Mouse (Mus musculus) neural tube, embryonic 12.5 days (tissue): Measurements from ENCODE around the gene Eif4g2. TPM values are rescaled to one million over a fixed set of nuclear protein-coding genes. Genes with fewer than 3 reads are reported as not detected.

ENCODE experiments used
- ATAC-seq: fragments of 200-750 bp; cut with Nextera tagmentation; 2 replicates; pipeline ENCODE4 v1.8.0; 2017; ENCODE audit warnings: low read depth, mild to moderate bottlenecking, moderate TSS enrichment, moderate library complexity; ENCODE audit not compliant: low FRiP score
- H3K27ac ChIP-seq: fragments of 300-500 bp; sonication (generic); 2 replicates; pipeline ENCODE4 v1.5.1; 2016
- H3K27me3 ChIP-seq: fragments of 300-500 bp; sonication (generic); replicated peaks from 2 replicates; pipeline ENCODE4 v1.6.1; 2016; ENCODE audit warnings: mild to moderate bottlenecking
- H3K36me3 ChIP-seq: fragments of 300-500 bp; sonication (generic); 2 replicates; pipeline ENCODE4 v1.6.1; 2016; ENCODE audit warnings: mild to moderate bottlenecking
- H3K4me1 ChIP-seq: fragments of 300-500 bp; sonication (generic); 2 replicates; pipeline ENCODE4 v1.6.1; 2016
- H3K4me2 ChIP-seq: fragments of 300-500 bp; sonication (generic); replicated peaks from 2 replicates; pipeline ENCODE4 v1.6.1; 2016; ENCODE audit warnings: mild to moderate bottlenecking
- H3K4me3 ChIP-seq: fragments of 300-500 bp; sonication (generic); 2 replicates; pipeline ENCODE4 v1.5.1; 2016
- H3K9ac ChIP-seq: fragments of 300-500 bp; sonication (generic); 2 replicates; pipeline ENCODE4 v1.6.1; 2016; ENCODE audit warnings: mild to moderate bottlenecking
- H3K9me3 ChIP-seq: fragments of 300-500 bp; sonication (generic); 2 replicates; pipeline ENCODE4 v1.6.1; 2016; ENCODE audit warnings: mild to moderate bottlenecking
- WGBS: fragments of 180-500 bp; shearing (Covaris S2); methylation state at CpG from one replicate; pipeline ENCODE4 v1.1.7; 2016; 5-methylcytosine and 5-hydroxymethylcytosine counted together
- polyA plus RNA-seq: library from polyadenylated mRNA; unstranded; fragments of >200 nt; fragmentation: Nextera tagmentation; extraction: Ambion mirVana; gene quantifications from 2 replicates; pipeline ENCODE4 v1.2.1, GENCODE M21; 2016

The Eif4g2 gene
- 1,399 and 1,519 TPM in 2 replicates for polyA plus RNA-seq

DNA sequence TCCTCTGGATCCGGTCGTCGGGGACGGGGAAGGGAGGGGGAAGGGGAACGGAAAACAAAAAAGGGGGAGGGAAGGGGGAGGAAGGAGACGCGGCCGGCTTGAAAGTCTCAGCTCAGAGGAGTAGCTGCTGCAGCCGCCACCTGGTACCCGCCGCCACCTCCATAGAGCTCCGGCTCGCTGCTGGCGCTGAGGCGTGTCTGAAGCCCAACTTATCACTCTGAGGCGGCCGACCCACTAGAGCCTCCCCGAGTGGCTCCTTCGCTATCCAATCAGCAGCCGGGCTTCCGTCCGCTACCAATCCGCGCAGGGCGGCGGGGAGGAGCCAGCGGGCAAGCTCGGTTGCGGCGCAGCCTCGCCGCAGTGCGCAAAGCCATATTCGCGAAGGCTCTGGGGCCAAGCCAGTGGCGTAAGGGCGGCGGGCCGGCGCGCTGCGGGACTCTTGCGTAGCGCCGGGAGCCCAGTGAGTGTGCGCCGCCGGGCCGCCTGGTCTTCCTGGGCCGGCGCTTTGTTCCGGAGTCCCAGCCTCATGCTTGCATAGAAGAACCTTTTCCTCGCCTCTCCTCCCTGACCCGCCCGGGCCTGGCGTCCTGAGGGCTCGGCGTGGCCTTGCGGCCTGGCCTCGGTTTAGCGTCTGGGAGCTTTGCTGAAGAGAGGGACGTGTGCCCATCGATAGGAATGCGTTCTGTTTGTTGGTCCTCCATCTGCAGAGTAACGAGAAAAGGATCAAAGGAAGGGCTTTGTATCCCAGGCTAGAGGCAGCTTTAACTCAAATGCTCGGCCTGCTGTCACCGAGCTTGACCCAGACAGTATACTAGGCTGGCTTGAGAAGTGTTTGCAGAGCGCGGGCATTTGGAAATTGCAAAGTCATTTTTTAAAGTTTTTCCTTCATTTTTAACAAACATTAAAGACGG is at the start of gene Eif4g2:
Gene Eif4g2 (minus strand): TSS at position 209 of the 911 bp plus-strand sequence.
- WGBS, result under 1% methylated on average over 70 of the region's 70 CpGs

DNA sequence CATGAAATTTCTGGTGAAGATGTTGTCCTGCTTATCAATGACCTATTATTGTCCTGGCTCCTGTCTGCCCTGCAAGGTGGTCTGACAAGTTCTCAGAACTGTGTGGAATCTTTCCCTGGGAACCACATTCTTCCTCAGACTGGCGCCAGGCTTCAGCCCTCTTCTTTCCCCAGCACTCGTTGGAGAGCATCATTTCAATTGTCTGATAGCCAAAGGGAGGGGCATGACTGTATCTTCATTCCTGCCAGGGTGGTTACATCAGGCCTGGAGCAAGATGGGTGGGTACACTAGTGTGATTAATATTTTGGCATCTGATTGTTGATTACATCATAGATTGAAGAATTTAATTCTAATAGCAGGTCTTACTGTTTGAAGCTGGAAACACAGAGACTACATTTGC is 49.8 kb upstream of the Eif4g2 start:
- Histone ChIP-seq H3K27me3 (no peaks in the 10 kb centered on the region), H3K9ac (no peak overlapping the region), H3K4me3 (no peak overlapping the region), H3K9me3 (no peaks in the 10 kb centered on the region), H3K4me1 (no peaks in the 10 kb centered on the region), H3K27ac (no peak overlapping the region), H3K36me3 (no peaks in the 10 kb centered on the region), H3K4me2 (no peak overlapping the region)
- ATAC-seq, result no peak
- 69% methylated on average over 2 of the region's 2 CpGs for WGBS

More for the DNA sequence above, at the start of gene Eif4g2:
- peak within 1 kb of the TSS; percentile 100 for H3K9ac ChIP-seq
- H3K27ac ChIP-seq, result peak within 1 kb of the TSS; percentile 100
- peak within 1 kb of the TSS; percentile 96 for H3K4me3 ChIP-seq
- H3K4me2 ChIP-seq, result peak within 1 kb of the TSS; percentile 90
- peaks cover 34% of the 10 kb centered on the region for H3K36me3 ChIP-seq
- no peaks in the 10 kb centered on the region for H3K27me3 ChIP-seq
- ATAC-seq, result peak; percentile 98
- peaks cover 22% of the 10 kb centered on the region for H3K4me1 ChIP-seq
- no peaks in the 10 kb centered on the region for H3K9me3 ChIP-seq

DNA sequence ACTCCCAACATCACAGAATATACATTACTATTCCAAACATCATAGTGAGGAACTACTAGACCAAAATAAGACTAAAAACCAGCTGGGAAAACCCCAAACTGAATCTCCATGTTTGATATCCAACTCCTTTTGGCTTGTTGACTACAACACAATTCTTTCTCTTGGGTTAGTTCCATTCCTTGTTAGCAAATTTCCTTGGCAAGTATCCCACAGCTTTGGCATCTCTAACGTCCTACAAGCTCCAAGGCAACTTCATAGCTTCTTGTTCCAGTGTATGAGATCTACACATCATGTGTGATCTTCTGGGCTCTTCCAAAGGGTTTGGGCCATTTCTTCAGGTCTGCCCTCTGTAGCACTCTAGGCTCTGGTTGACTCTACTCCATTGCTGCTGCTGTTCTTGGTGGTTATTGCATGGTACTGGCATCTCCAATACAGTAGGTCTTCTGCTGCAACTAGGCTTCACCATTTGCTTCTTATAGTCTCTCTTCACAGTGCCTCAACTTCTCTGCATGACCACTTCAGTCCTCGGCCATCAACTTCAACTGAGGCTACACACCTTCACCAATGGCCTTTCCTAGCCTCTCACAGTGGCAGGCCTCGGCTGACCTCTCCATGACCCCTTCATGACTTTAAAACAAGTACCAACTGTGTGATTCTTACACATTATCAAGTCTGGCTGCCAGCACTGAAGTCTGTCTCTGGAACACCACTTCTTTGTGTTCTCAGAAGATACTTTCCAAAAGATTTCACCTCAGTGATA is 44.0 kb upstream of the Eif4g2 start:
- no peaks in the 10 kb centered on the region for H3K9me3 ChIP-seq
- 76% methylated on average over 3 of the region's 3 CpGs for WGBS
- H3K4me3 ChIP-seq, result no peak overlapping the region
- no peak overlapping the region for H3K27ac ChIP-seq
- no peaks in the 10 kb centered on the region for H3K4me1 ChIP-seq
- ATAC-seq, result no peak
- no peak overlapping the region for H3K9ac ChIP-seq
- H3K4me2 ChIP-seq, result no peak overlapping the region
- no peaks in the 10 kb centered on the region for H3K27me3 ChIP-seq
- no peaks in the 10 kb centered on the region for H3K36me3 ChIP-seq

DNA sequence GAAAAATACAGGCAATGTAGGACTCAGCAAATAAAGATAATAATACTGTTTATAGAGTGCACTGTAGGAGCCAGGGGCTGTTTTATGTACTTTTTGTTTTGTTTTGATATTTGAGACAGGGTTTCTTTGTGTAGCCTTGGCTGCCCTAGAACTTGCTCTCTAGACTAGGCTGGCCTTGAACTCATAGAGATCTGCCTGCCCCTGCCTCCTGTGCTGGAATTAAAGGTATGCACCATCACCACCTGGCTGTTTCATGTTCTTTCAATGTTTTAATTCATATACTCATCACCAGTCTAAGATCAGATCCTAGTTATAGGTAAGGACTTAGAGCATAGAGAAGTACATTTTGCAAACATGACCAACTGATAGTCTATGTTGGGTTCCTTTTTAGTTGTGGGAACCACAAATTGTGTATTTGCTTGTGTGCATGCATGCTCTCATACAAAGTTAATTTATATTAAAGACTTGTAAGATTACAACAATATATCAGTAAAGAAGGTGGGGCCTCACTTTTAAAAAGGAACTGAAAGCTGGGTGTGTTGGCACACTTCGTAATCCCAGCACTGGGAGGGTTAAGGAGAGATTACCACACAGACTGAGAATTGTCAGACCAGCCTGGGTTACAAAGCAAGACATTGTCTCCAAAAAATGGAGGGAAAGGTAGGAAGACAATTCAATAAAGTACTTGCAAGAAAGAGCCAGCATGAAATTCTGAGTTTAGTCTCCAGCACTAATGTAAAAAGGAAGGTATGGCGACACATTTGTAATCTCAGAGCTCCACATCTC is 41.1 kb upstream of the Eif4g2 start:
- H3K9ac ChIP-seq, result no peak overlapping the region
- no peaks in the 10 kb centered on the region for H3K9me3 ChIP-seq
- H3K36me3 ChIP-seq, result no peaks in the 10 kb centered on the region
- no peaks in the 10 kb centered on the region for H3K27me3 ChIP-seq
- WGBS, result 94% methylated on average over 2 of the region's 2 CpGs
- H3K27ac ChIP-seq, result no peak overlapping the region
- no peak overlapping the region for H3K4me3 ChIP-seq
- no peak for ATAC-seq
- H3K4me2 ChIP-seq, result no peak overlapping the region
- H3K4me1 ChIP-seq, result no peaks in the 10 kb centered on the region

DNA sequence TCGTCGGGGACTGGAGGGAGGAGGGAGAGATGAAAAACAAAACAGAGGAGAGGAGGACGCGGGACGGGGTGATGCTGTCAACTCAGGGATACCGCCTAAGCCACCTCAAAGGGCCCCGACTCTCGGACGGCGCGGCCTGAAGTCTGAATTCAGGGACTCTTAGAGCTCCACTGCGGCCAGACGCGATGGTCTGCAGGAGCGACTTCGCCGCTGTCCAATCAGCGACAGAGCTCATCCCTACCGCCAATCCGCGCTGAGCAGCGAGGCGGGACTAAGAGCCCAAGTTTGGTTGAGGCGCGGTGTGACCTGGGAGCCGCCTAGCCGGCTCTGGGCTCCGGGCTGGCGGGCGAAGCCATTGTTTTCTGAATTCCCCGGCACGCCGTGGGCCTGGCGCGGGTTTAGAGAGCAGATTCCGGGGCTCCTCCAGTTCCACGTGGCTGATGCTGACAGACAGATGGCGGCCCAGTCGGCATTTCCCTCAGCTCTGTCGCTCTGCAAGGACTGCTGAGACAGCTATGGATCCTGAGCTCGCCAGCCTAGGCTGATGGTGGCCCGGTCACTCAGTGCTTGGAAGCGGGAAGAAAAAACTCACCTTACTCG is 39.8 kb upstream of the Eif4g2 start:
- Histone ChIP-seq H3K4me3 (peak overlapping the region; percentile 54), H3K9me3 (no peaks in the 10 kb centered on the region), H3K36me3 (no peaks in the 10 kb centered on the region), H3K9ac (peak overlapping the region; percentile 74), H3K4me1 (no peaks in the 10 kb centered on the region), H3K27ac (peak overlapping the region; percentile 96), H3K4me2 (peak overlapping the region; percentile 81), H3K27me3 (no peaks in the 10 kb centered on the region)
- under 1% methylated on average over 44 of the region's 44 CpGs for WGBS
- peak; percentile 99 for ATAC-seq

DNA sequence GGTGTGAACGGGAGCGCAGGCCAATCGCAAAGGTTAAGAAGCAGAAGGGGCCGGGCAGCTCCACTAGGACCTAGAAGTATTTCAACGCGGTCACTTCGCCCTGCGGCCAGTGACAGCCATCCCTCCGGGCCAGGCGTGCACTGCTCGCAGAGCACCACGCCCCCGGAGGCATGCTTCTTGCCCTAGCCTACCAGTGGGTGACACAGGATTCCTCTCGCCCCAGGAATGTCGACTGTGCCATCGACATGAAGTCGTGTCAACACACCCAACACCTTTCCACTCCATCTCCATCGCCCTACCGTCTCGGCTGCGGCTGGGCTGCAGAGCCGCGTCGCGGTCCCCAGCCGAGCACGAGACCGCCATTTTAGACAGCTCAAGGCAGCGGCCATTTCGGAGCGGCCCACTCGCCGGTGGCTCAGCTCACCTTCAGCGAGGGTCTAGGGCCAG is 39.3 kb upstream of the Eif4g2 start:
- H3K9me3 ChIP-seq, result no peaks in the 10 kb centered on the region
- peak overlapping the region; percentile 81 for H3K4me2 ChIP-seq
- H3K27ac ChIP-seq, result peak overlapping the region; percentile 96
- H3K9ac ChIP-seq, result peak overlapping the region; percentile 74
- no peaks in the 10 kb centered on the region for H3K4me1 ChIP-seq
- peak; percentile 89 for ATAC-seq
- peak overlapping the region; percentile 54 for H3K4me3 ChIP-seq
- H3K27me3 ChIP-seq, result no peaks in the 10 kb centered on the region
- under 1% methylated on average over 34 of the region's 34 CpGs for WGBS
- no peaks in the 10 kb centered on the region for H3K36me3 ChIP-seq

DNA sequence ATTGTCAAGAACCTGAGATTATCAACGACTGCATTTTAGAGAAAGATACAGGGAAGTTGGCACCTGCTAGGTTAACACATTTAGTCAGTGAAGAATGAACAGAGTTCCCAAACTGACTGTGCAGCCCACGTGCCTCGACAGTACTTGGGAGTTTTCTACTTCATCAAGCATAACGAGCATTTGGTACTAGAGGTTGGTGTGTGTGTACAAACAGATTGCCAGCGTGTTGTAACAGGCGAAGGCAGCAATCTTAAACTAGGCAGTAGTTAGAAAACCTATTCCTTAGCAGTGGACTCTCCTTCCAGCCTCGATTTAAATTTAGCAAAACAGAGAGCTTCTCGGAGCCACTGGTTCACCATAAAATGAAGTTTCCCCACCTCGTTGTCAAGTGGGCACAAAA is 38.7 kb upstream of the Eif4g2 start:
- H3K9me3 ChIP-seq, result no peaks in the 10 kb centered on the region
- H3K4me3 ChIP-seq, result peak overlapping the region; percentile 54
- H3K27ac ChIP-seq, result peak overlapping the region; percentile 96
- 33% methylated on average over 9 of the region's 9 CpGs for WGBS
- no peaks in the 10 kb centered on the region for H3K27me3 ChIP-seq
- H3K9ac ChIP-seq, result peak overlapping the region; percentile 74
- H3K4me1 ChIP-seq, result no peaks in the 10 kb centered on the region
- H3K36me3 ChIP-seq, result no peaks in the 10 kb centered on the region
- H3K4me2 ChIP-seq, result peak overlapping the region; percentile 81
- ATAC-seq, result no peak

DNA sequence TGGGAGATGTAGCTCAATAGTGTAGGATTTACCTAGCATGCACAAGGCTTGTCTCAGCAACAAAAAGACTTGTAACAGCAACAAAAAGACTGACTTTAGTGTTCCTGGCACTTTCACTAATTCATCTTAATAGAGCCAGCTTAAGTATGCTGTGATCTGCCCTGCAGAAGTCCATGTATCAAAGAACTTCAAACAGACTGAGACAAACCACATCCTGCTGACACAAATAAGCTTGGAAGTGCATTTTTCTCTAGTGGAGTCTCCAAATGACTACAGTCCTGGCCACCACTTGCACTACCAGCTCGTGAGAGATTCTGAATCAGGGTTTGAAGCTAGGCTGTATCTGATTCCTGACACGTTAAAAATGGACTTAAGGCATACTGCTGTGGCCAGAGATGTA is 26.7 kb upstream of the Eif4g2 start:
- H3K4me1 ChIP-seq, result no peaks in the 10 kb centered on the region
- H3K4me2 ChIP-seq, result no peak overlapping the region
- no peak overlapping the region for H3K4me3 ChIP-seq
- WGBS, result 83% methylated on average over 2 of the region's 2 CpGs
- H3K36me3 ChIP-seq, result peaks cover 5% of the 10 kb centered on the region
- ATAC-seq, result no peak
- H3K27ac ChIP-seq, result no peak overlapping the region
- no peaks in the 10 kb centered on the region for H3K9me3 ChIP-seq
- no peaks in the 10 kb centered on the region for H3K27me3 ChIP-seq
- no peak overlapping the region for H3K9ac ChIP-seq

DNA sequence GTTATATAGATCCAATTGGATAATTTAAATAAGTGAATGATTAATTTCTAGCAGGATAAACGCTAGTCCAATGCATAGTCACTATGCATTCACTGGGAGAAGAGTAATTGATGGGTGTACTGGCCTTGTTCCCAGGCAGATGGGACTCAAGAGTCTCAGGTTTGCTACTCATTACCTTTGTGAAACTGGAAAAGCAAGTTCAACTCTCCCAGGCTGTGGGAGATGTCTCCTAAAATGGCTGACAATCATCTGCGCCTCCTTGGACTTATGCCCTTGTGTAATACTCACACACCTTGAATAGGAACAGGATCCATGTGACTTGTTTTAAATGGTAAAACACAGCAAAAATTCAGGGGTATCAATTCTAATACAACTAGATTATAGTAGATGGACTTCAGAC is 26.3 kb upstream of the Eif4g2 start:
- Histone ChIP-seq H3K4me3 (no peak overlapping the region), H3K36me3 (peaks cover 3% of the 10 kb centered on the region), H3K9me3 (no peaks in the 10 kb centered on the region), H3K27ac (no peak overlapping the region), H3K4me1 (no peaks in the 10 kb centered on the region), H3K9ac (no peak overlapping the region), H3K27me3 (no peaks in the 10 kb centered on the region), H3K4me2 (no peak overlapping the region)
- 88% methylated on average over 2 of the region's 2 CpGs for WGBS
- no peak for ATAC-seq

DNA sequence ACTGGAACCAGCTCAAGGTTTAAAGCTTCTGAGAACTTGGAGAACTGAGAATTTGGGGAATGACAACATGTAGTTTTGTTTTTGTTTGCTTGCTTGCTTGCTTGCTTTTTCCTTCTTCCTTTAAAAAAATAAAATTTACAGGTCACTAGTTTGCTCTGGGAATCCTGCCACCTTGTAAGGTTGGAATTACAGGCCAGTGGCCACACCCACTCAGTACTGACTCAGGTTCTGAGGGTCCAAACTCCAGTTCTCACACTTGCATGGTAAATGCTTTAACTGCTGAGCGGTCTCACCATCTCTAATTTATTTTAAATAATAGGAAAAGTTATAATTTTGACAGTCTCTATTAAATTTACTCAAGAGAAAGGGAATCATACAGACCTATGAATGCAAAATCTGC is 15.4 kb upstream of the Eif4g2 start:
- Histone ChIP-seq H3K36me3 (no peaks in the 10 kb centered on the region), H3K4me2 (no peak overlapping the region), H3K27me3 (no peaks in the 10 kb centered on the region), H3K9ac (no peak overlapping the region), H3K4me1 (no peaks in the 10 kb centered on the region), H3K27ac (no peak overlapping the region), H3K9me3 (no peaks in the 10 kb centered on the region), H3K4me3 (no peak overlapping the region)
- ATAC-seq, result no peak
- WGBS, result 100% methylated on average over 1 of the region's 1 CpGs

DNA sequence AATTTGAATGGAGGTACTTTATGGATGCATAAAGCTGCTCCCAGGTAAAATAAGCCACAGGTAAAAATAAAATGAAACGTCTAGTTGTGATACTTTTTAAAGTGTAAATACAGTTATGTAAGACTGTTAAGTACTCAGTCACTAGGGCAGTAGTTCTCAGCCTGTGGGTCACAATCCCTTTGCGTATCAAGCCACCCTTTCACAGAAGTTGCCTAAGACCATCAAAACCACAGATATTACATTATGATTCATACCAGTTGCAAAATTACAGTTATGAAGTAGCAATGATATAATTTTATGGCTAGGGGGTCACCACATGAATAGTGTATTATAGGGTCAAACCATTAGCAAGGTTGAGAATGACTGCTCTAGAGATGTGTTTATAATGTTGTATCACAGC is 12.3 kb upstream of the Eif4g2 start:
- no peak overlapping the region for H3K4me3 ChIP-seq
- H3K9me3 ChIP-seq, result no peaks in the 10 kb centered on the region
- no peak overlapping the region for H3K9ac ChIP-seq
- H3K4me1 ChIP-seq, result no peaks in the 10 kb centered on the region
- no peaks in the 10 kb centered on the region for H3K27me3 ChIP-seq
- 87% methylated on average over 2 of the region's 2 CpGs for WGBS
- H3K27ac ChIP-seq, result no peak overlapping the region
- no peaks in the 10 kb centered on the region for H3K36me3 ChIP-seq
- H3K4me2 ChIP-seq, result no peak overlapping the region
- ATAC-seq, result no peak
